Mouse (Mus musculus) activated CD4-positive, CD25-positive, alpha-beta regulatory T cell, adult 9 weeks (primary cell): ENCODE measurements around the gene Cfap126. TPM values are rescaled to one million over a fixed set of nuclear protein-coding genes. Genes with fewer than 3 reads are reported as not detected.

Source experiments
- polyA plus RNA-seq: library from polyadenylated mRNA; unstranded; fragments of 100-300 nt; shearing (Covaris generic); gene quantifications from one replicate; pipeline ENCODE4 v1.2.1, GENCODE M21; 2017

Gene Cfap126
- polyA plus RNA-seq, result 2.1 TPM

GRCm38 (mm10) chr1:171113873-171114299 is at the start of gene Cfap126:
Cfap126 (plus strand) TSS chr1:171113918.

GRCm38 (mm10) chr1:171064491-171065242 is 49.1 kb upstream of the Cfap126 start, which contains the start of gene Fcgr3:
Fcgr3 (minus strand) TSS chr1:171064935.

DNA sequence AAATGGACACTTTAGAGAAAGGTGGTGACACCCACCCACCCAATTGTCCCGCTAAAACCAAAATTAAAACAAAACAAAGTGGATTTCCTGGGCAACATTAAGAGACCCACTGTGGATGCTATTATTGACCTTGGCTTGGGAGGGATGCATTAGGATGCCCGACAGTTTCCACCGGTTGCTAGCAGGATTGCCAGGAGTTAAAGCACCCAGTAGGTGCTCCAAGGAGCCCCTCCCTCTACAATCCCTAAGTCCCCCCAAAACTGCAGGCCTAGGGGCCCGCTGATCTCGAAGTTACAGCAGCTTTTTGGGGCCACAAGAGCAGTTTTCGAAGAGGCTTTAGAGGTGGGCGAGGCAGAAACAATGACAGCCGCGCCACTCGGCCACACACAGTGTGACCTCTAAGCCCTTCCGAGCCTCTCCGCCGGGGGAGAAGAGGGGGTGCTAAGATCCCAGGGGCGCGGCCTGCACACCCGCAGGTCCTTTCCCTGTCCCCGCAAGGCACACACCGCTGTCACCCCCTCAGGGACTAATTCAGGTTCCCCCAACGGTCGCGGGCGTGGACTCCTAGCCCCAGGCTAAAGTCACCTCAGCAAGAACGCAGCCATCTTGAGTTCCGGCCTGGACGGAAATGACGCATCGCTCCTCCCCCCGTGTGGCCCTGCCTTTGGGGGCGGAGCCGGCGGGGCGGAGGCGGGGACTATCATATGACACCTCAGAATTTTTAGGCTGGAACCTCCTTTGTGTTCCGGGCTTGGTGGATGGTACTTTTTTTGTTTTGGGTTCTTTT is 36.4 kb downstream of the Cfap126 start, which contains the start of the genes Sdhc and Mpz:
TSS of gene Sdhc (minus strand) at position 630 of the 787 bp plus-strand sequence.
TSS of gene Mpz (plus strand) at position 738 of the 787 bp plus-strand sequence.

Other genes with a start within 250 kb of the Cfap126 start
- gene Atf6, start 246.1 kb upstream of the Cfap126 start, polyA plus RNA-seq, result 12.6 TPM
- gene Gm26620, start 228.9 kb upstream of the Cfap126 start, polyA plus RNA-seq, result not detected
- 32.9 TPM for gene Dusp12, start 228.4 kb upstream of the Cfap126 start, polyA plus RNA-seq
- not detected for gene Fcrlb, start 201.0 kb upstream of the Cfap126 start, polyA plus RNA-seq
- gene Fcrla, start 186.3 kb upstream of the Cfap126 start, polyA plus RNA-seq, result 0.62 TPM
- gene Fcgr2b, start 137.4 kb upstream of the Cfap126 start, polyA plus RNA-seq, result 1.4 TPM
- 0.66 TPM for gene Fcgr4, start 95.0 kb upstream of the Cfap126 start, polyA plus RNA-seq
- 1.9 TPM for gene Fcgr3, start 49.0 kb upstream of the Cfap126 start, polyA plus RNA-seq
- 173 TPM for gene Sdhc, start 36.7 kb downstream of the Cfap126 start, polyA plus RNA-seq
- gene Mpz, start 36.8 kb downstream of the Cfap126 start, polyA plus RNA-seq, result not detected
- gene Pcp4l1, start 82.3 kb downstream of the Cfap126 start, polyA plus RNA-seq, result not detected
- 0.38 TPM for gene Nr1i3, start 100.1 kb downstream of the Cfap126 start, polyA plus RNA-seq
- 38.8 TPM for gene Tomm40l, start 108.6 kb downstream of the Cfap126 start, polyA plus RNA-seq
- not detected for gene Apoa2, start 111.1 kb downstream of the Cfap126 start, polyA plus RNA-seq
- gene Fcer1g, start 120.4 kb downstream of the Cfap126 start, polyA plus RNA-seq, result 10.2 TPM
- gene Adamts4, start 136.5 kb downstream of the Cfap126 start, polyA plus RNA-seq, result not detected
- 185 TPM for gene Ndufs2, start 137.5 kb downstream of the Cfap126 start, polyA plus RNA-seq
- gene B4galt3, start 156.4 kb downstream of the Cfap126 start, polyA plus RNA-seq, result 44.0 TPM
- gene Ppox, start 167.3 kb downstream of the Cfap126 start, polyA plus RNA-seq, result 71.0 TPM
- 63.3 TPM for gene Usp21, start 174.1 kb downstream of the Cfap126 start, polyA plus RNA-seq
- 67.8 TPM for gene Ufc1, start 181.1 kb downstream of the Cfap126 start, polyA plus RNA-seq
- 41.6 TPM for gene Dedd, start 215.2 kb downstream of the Cfap126 start, polyA plus RNA-seq
- 57.0 TPM for gene Nit1, start 231.7 kb downstream of the Cfap126 start, polyA plus RNA-seq
- 113 TPM for gene Pfdn2, start 231.8 kb downstream of the Cfap126 start, polyA plus RNA-seq
- gene Klhdc9, start 246.9 kb downstream of the Cfap126 start, polyA plus RNA-seq, result 0.24 TPM